Mouse (Mus musculus) myocyte (in vitro differentiated cells): ENCODE measurements around the gene Tnfaip2.

Source experiments
- CEBPB ChIP-seq: IDR thresholded peaks from 2 replicates; pipeline ENCODE4 v1.6.1; 2011; ENCODE audit warnings: mild to moderate bottlenecking, moderate library complexity; ENCODE audit not compliant: poor library complexity, insufficient read depth, severe bottlenecking
- E2F4 ChIP-seq: IDR thresholded peaks from one replicate; pipeline ENCODE4 v1.6.1; 2011; ENCODE audit warnings: mild to moderate bottlenecking, control low read depth, moderate library complexity; ENCODE audit not compliant: insufficient read depth
- MAX ChIP-seq: IDR thresholded peaks from one replicate; pipeline ENCODE4 v1.6.1; 2011; ENCODE audit warnings: low read depth, mild to moderate bottlenecking, control low read depth
- MYOD1 ChIP-seq, 3 experiments: IDR thresholded peaks; one replicate each; pipeline ENCODE4 v1.6.1; 2011; ENCODE audit warnings: control low read depth in 2 of 3, low read depth in 2 of 3, mild to moderate bottlenecking in 2 of 3, moderate library complexity in 1 of 3; ENCODE audit not compliant: insufficient read length in 2 of 3, control insufficient read depth in 1 of 3
- MYOG ChIP-seq, 3 experiments: IDR thresholded peaks; one replicate each; pipeline ENCODE4 v1.6.1; 2011; ENCODE audit warnings: control low read depth in 2 of 3, low read depth in 2 of 3, mild to moderate bottlenecking in 2 of 3; ENCODE audit not compliant: insufficient read length in 2 of 3, control insufficient read depth in 1 of 3, insufficient read depth in 1 of 3
- POLR2A ChIP-seq: IDR thresholded peaks from one replicate; pipeline ENCODE4 v1.6.1; 2011; ENCODE audit warnings: low read depth, mild to moderate bottlenecking, control low read depth, moderate library complexity; ENCODE audit not compliant: insufficient read length
- POLR2AphosphoS2 ChIP-seq: IDR thresholded peaks from one replicate; pipeline ENCODE4 v1.6.1; 2011; ENCODE audit warnings: low read depth, control low read depth; ENCODE audit not compliant: insufficient read length
- TCF12 ChIP-seq: IDR thresholded peaks from one replicate; pipeline ENCODE4 v1.6.1; 2011; ENCODE audit warnings: mild to moderate bottlenecking, control low read depth; ENCODE audit not compliant: poor library complexity, insufficient read depth, severe bottlenecking
- USF1 ChIP-seq: IDR thresholded peaks from one replicate; pipeline ENCODE4 v1.6.1; 2011; ENCODE audit warnings: low read depth, mild to moderate bottlenecking, control low read depth, moderate library complexity

GRCm38 (mm10) chr12:111425789-111426460 lies 16.3 kb upstream of the Tnfaip2 start:
- no peak for TF ChIP-seq MAX
- TF ChIP-seq POLR2A, result no peak
- TF ChIP-seq MYOD1 (IDR thresholded peaks at IDR 0.05; ENCODE audit: control insufficient read depth in 1 of 3, insufficient read length in 2 of 3, low read depth in 2 of 3), result no peak
- TF ChIP-seq E2F4, result no peak
- no peak for TF ChIP-seq USF1
- no peak for TF ChIP-seq POLR2AphosphoS2
- no peak for TF ChIP-seq CEBPB
- no peak for TF ChIP-seq TCF12
- TF ChIP-seq MYOG (IDR thresholded peaks at IDR 0.05; ENCODE audit: control insufficient read depth in 1 of 3, insufficient read depth in 1 of 3, insufficient read length in 2 of 3, low read depth in 2 of 3), result no peak
